Mouse (Mus musculus): Measurements from ENCODE around the gene Ech1. TPM values are rescaled to one million over a fixed set of nuclear protein-coding genes. Genes with fewer than 3 reads are reported as not detected.

Ech1 gene
- 82.8 and 99.5 TPM in 2 replicates for total RNA-seq (2012; rRNA removed)
- 10 to 100 TPM in 1 of 2 experiments, not detected in 1; 74.7 TPM for polyA plus RNA-seq (2012; ENCODE audit: insufficient read depth in 1 of 2, insufficient read length in 2 of 2, low read depth in 1 of 2, low replicate concordance in 2 of 2, missing spikeins in 1 of 2)

- no peaks in the 10 kb centered on the region for H3K27me3 ChIP-seq (ENCODE audit: control insufficient read depth in 1 of 2, insufficient read depth in 2 of 2, low read length in 2 of 2)
- H3K9ac ChIP-seq (ENCODE audit: control insufficient read depth, low read depth, low read length, poor library complexity, severe bottlenecking): peak within 1 kb of the TSS; percentile 97
- peak; percentile 96 for DNase-seq (ENCODE audit: low read depth, low spot score)
- peaks cover 16 to 55% of the 10 kb centered on the region in 2 experiments; a peak in 3 of 4 replicates for H3K36me3 ChIP-seq (ENCODE audit: control insufficient read depth in 1 of 2, insufficient read depth in 2 of 2, low read length in 2 of 2)
- peaks cover 6 to 48% of the 10 kb centered on the region in 2 experiments for H3K4me1 ChIP-seq (ENCODE audit: control insufficient read depth in 1 of 2, insufficient read depth in 2 of 2, low read length in 2 of 2)
- H3K4me3 ChIP-seq (ENCODE audit: control insufficient read depth in 1 of 2, insufficient read depth in 1 of 2, low read depth in 2 of 2, low read length in 2 of 2): peak within 1 kb of the TSS; percentile 77 to 85
- peaks cover 4% of the 10 kb centered on the region for H3K79me2 ChIP-seq (ENCODE audit: control insufficient read depth, insufficient read depth, low read length, poor library complexity)
- H3K27ac ChIP-seq (ENCODE audit: control insufficient read depth, low read depth, low read length): peak within 1 kb of the TSS; percentile 89
- H3K9me3 ChIP-seq (replicated peaks; ENCODE audit: insufficient read depth, low read length): no peaks in the 10 kb centered on the region
- TF ChIP-seq MAFK (IDR thresholded peaks at IDR 0.05; ENCODE audit: borderline replicate concordance, low read depth, low read length) (no peak), UBTF (IDR thresholded peaks at IDR 0.05; ENCODE audit: borderline replicate concordance, insufficient read depth, low read depth, low read length) (no peak), NRF1 (IDR thresholded peaks at IDR 0.05; ENCODE audit: insufficient read depth, low read depth, low read length, poor library complexity, severe bottlenecking) (peak; percentile 62), HCFC1 (IDR thresholded peaks at IDR 0.05; ENCODE audit: low read depth, low read length) (peak; percentile 96), TAL1 (IDR thresholded peaks at IDR 0.05; ENCODE audit: low read length) (no peak), SIN3A (IDR thresholded peaks at IDR 0.05; ENCODE audit: low read length) (peak; percentile 86), KAT2A (conservative IDR thresholded peaks at IDR 0.05; ENCODE audit: low read depth, low read length) (no peak; the same call in 1 of the 2 replicates), POLR2AphosphoS2 (IDR thresholded peaks at IDR 0.05; ENCODE audit: low read length) (no peak; the same call in 1 of the 2 replicates), ELF1 (IDR thresholded peaks at IDR 0.05; ENCODE audit: low read depth, low read length) (no peak), POLR2A (IDR thresholded peaks at IDR 0.05; ENCODE audit: control insufficient read depth in 1 of 2, insufficient read depth in 1 of 2, low read depth in 1 of 2, low read length in 2 of 2, poor library complexity in 1 of 2) (peak; percentile 45 to 77; a peak in 2 of 4 replicates), MEF2A (IDR thresholded peaks at IDR 0.05; ENCODE audit: extremely low read depth, insufficient replicate concordance, low read depth, low read length, poor library complexity, severe bottlenecking) (no peak), MAZ (IDR thresholded peaks at IDR 0.05; ENCODE audit: low read depth, low read length) (no peak), MYB (IDR thresholded peaks at IDR 0.05; ENCODE audit: low read depth, low read length) (no peak), ZMIZ1 (IDR thresholded peaks at IDR 0.05; ENCODE audit: low read depth, low read length) (no peak), JUND (IDR thresholded peaks at IDR 0.05; ENCODE audit: low read depth, low read length) (no peak), USF2 (IDR thresholded peaks at IDR 0.05; ENCODE audit: borderline replicate concordance in 1 of 2, insufficient read depth in 1 of 2, low read depth in 1 of 2, low read length in 2 of 2) (no peak), ETS1 (IDR thresholded peaks at IDR 0.05; ENCODE audit: low read depth, low read length) (peak; percentile 35; the same call in 1 of the 2 replicates), GATA1 (IDR thresholded peaks at IDR 0.05; ENCODE audit: low read depth, low read length) (no peak), SMC3 (IDR thresholded peaks at IDR 0.05; ENCODE audit: low read depth, low read length) (no peak), ZNF384 (IDR thresholded peaks at IDR 0.05; ENCODE audit: low read depth, low read length) (peak; percentile 99), BHLHE40 (IDR thresholded peaks at IDR 0.05; ENCODE audit: borderline replicate concordance, low read depth, low read length) (no peak), ZC3H11A (IDR thresholded peaks at IDR 0.05; ENCODE audit: low read depth, low read length) (no peak), RCOR1 (IDR thresholded peaks at IDR 0.05; ENCODE audit: low read depth, low read length) (peak; percentile 79), USF1 (IDR thresholded peaks at IDR 0.05; ENCODE audit: low read depth, low read length) (no peak), TCF12 (IDR thresholded peaks at IDR 0.05; ENCODE audit: low read depth, low read length) (peak; percentile 62), CHD1 (IDR thresholded peaks at IDR 0.05; ENCODE audit: low read depth, low read length) (peak; percentile 85; the same call in 1 of the 2 replicates), ZKSCAN1 (IDR thresholded peaks at IDR 0.05; ENCODE audit: low read depth, low read length) (no peak), MYC (IDR thresholded peaks at IDR 0.05; ENCODE audit: low read depth, low read length) (0 out of 2 replicates have a peak, but pooled peaks have one; percentile 56), NELFE (IDR thresholded peaks at IDR 0.05; ENCODE audit: low read depth, low read length) (peak; percentile 64; the same call in 1 of the 2 replicates), GABPA (IDR thresholded peaks at IDR 0.05; ENCODE audit: low read depth, low read length) (no peak), CTCF (IDR thresholded peaks at IDR 0.05 in 2 of 3, conservative IDR thresholded peaks at IDR 0.05 in 1 of 3; ENCODE audit: control insufficient read depth in 1 of 3, insufficient read depth in 1 of 3, low read depth in 2 of 3, low read length in 3 of 3, poor library complexity in 1 of 3, severe bottlenecking in 1 of 3) (no peak), E2F4 (IDR thresholded peaks at IDR 0.05; ENCODE audit: borderline replicate concordance, low read depth, low read length) (no peak), RAD21 (IDR thresholded peaks at IDR 0.05; ENCODE audit: low read depth, low read length) (no peak), CHD2 (IDR thresholded peaks at IDR 0.05; ENCODE audit: low read length) (no peak), EP300 (IDR thresholded peaks at IDR 0.05; ENCODE audit: low read depth in 1 of 2, low read length in 2 of 2) (no peak; a peak in 1 of 4 replicates)
Measured at GRCm38 (mm10) chr7:28824941-28825685, at the start of gene Ech1. Gene Ech1 (plus strand): TSS chr7:28825217.
